Mouse (Mus musculus): ENCODE data around the gene Itm2c.

Itm2c gene

DNA sequence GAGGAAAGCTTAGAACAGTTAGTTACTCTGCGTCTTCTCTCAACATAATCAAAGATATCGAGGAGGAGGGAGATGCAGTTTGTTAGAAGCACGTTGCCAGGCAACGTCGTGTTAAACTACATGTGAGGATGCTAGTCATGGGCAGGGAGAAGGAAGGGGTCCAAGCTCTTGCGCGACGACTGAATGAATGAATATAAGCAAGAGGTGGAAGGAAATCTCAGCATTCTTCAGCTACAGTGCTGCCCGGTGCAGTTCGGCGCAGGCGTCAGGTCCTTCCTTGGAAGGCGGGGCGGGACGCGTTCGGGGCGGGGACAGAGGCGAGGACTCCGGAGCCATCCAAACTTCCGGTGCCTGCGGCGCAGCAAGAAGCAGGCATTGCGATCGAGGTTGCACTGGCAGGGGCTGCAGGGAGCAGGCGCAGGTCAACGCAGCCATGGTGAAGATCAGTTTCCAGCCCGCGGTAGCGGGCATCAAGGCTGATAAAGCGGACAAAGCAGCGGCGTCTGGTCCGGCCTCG lies at the start of gene Itm2c:
TSS of gene Itm2c (plus strand) at position 51 of the 517 bp plus-strand sequence.
- DNase-seq, result peak; percentile 76 to 79

DNA sequence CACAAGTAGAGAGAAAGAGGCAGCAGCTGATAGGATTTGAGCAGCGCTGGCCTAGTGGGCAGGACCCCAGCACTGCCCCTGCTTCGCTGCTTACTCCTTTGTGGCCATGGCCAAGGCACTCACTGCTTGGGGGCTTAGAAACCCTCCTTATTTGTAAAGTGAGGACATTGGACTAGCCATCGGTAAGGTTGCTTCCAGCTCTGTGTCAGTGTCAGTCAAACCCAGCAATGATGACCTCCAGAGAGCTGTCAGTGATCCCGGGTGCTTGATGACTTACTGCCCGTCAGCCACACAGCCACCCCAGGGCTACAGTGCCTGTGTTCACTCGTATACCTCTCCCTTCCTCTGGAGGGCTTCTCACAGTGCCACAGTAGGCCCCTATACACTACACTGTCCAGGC lies 49.1 kb upstream of the Itm2c start:
- DNase-seq, result no peak

DNA sequence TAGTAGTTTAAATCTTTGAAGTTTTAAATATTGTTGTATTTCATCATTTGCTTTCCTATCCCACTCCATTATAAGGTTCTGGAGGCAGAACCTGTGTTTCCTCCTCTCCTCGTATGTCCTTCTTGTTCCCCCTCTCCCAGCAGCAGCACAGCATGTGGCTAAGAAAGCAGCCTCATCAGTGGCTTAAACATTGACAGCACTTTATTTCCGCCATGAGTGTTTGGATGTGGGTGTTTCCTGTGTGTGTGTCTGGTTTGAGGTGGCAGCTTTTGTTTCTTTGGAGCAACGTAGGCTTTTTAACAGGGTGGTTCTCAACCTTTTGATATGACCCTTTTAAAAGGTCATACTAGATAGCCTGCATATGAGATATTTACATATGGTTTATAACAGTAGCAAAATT lies 48.6 kb upstream of the Itm2c start:
- no peak for DNase-seq

DNA sequence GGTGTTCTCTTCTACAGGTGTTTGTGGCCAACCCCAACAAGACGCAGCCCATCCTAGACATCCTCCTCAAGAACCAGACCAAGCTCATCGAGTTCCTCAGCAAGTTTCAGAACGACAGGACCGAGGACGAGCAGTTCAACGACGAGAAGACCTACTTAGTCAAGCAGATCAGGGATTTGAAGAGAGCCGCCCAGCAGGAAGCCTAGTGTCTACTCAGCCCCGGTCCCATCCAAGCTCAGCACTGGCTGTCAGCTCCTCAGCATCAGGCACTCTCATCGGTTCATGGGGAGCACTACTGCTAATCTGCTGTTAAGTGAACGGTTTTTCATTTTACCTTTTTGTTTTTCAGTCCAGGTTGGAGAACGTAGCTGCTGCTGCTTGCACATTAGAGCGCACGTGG lies 45.1 kb upstream of the Itm2c start:
- DNase-seq, result no peak

DNA sequence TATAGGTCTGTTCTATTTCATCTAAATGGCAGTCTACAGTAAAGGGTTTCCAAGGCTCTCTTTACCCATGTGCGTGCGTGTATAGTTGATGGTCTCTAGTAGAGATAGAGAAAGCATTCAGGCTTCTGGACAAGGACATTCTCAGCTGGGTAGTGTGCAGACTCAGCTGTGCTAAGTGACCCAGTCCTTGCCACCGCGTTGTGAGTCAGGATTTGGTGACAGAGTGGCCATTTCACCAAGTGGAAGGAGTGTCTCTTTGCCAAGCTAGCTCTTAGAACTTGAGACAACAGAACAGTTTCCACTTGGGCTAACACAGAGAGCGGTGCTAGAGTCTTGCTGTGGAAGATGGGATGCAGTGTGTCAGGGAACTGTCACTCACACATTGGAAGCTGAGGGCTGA lies 43.2 kb upstream of the Itm2c start:
- DNase-seq, result no peak

DNA sequence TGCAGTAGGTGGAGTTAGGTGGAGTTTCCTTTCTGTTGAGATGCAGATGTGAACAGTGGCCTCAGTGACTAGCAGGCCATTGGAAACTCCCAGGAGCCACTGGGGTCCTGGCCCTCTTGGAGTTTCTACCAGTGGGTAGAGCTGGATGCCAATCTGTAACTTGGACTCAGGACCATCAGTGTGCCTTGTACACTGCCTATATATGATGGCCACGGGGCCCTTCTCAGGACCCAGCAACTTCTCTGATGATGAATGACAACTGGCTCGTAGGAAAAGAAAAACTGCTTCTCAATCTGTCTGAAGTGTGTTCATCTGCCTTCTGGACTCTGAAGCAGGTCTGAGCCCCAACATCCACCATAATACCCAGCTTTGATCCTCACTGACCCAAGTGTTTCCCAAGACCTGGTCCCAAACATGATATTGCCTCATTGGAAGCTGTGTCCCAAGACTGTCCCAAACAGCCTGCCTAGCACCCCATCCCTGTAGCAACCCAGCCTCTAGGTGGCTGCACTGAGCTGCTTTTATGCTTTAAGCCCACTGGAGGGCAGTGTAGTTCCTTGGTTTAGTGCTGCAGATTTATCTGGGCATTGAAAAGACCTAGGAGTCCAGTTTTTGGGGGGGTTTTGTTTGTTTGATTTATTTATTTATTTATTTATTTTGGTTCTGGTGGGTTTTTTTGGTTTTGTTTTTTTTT lies 40.9 kb upstream of the Itm2c start:
- peak; percentile 29 to 48 for DNase-seq

DNA sequence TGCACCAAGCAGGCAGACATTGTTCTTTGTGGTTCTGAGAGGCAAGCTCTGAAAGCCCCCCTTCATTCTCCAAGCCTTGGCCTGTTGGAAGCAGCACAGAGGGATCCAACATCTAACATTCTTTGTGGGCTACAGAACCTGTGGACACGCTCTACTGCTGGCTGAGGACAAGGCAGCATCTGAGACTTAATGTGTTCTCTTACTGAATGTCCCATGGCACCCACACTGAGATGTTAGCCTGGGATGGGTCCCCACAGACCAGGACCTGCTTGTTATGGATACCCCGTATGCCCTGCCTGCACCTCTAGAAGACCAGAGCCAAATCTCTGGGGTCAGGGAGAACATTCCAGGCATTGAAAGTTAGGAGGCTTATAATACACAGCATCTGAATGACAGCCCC lies 40.2 kb upstream of the Itm2c start:
- DNase-seq, result no peak

DNA sequence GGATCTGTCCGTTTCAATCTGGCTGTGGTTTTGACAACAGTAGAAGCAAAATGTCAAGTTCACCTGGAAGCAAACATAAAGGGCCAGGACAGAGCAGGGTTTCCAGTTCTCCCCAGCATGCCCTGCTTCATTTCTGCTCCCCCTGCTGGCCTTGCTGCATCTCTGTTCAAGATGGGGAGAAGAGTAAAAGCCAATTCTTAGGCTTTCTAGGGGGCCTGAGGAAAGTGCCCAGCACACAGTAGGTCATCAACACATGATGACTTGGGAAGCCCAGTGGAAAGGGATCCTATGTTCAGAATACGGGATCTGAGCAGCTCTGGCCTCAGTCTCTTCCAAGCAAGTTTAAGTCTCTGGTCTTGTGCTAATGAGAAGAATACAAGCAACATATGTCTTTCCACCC lies 39.6 kb upstream of the Itm2c start:
- DNase-seq, result no peak

DNA sequence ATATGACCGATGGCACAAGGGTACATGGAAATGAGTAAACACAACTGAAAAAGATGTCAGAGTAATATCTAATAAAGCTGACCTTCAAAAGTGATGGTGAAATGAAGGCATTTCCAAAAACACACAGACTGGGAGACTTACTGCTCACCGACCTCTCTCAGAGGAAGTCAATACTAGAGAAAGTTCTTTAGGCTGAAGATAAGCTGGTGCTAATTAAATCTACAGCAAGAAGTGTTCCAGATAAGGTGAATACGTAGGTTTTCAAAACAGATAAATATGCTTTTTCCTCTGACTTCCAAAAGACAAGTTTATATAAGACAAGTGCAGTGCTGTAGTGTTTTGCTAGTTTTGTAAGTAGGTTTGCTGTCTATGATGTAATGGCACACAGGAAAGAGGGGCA lies 37.8 kb upstream of the Itm2c start:
- DNase-seq, result no peak

DNA sequence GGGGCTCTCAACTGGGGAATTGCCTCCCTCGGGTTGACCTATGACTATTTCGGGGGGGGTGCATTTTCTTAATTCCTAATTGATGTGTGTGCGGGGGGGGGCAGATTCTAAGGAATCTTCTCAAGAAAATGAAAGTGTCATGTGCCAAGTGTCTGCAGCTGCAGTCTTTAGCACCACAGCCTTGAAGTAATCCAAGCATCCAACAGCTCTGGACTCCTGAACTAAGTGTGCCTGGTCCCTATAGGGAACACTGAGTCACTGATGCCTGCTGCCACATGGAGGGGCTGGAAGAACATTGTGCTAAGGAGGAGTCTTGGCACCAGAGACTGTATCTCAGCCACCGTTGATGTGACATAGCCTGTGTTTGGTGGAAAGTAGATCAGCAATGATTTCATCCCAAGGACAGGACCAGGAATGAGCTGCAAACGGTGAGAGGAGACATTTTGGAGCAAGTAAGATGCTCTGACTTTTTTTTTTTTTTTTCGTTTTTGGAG lies 36.8 kb upstream of the Itm2c start:
- no peak for DNase-seq

DNA sequence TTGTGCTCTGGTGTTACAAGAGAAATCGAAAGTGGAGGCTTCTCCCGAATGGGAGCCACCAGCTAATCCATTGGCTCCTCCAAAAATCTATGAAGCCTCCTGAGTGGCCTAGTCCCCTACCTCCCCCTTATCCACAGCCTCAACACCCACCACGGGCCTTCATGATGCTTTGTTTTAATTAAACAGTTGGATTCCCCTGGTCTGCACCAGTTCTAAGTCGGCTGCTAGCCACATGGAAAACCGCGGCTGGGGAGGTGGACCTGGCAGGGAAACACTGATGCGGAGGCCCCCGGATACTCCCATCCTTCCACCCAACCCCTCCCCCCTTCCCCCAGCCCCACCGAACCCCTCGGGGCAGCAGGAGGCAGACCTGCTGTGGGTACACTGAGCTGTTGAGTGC lies 29.7 kb upstream of the Itm2c start:
- no peak for DNase-seq

DNA sequence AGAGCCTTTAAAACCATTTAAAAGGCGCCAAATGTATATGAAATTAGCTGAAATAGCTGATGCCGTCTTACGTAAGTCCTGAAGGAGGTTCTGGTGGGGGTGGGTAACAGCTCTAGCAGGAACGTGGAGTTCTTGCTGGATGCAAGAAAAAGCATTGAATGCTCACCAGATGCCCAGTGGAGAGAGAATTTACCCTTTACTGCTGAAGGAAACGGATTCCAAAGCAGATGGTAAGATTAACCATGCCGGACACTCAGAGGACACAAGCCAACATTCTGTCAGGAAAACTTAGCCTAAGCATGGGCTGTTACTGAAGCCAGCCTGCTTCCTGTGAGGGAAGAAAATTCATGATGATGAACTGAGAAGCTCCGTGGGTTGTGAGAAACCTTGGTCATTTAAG lies 24.1 kb upstream of the Itm2c start:
- no peak for DNase-seq

DNA sequence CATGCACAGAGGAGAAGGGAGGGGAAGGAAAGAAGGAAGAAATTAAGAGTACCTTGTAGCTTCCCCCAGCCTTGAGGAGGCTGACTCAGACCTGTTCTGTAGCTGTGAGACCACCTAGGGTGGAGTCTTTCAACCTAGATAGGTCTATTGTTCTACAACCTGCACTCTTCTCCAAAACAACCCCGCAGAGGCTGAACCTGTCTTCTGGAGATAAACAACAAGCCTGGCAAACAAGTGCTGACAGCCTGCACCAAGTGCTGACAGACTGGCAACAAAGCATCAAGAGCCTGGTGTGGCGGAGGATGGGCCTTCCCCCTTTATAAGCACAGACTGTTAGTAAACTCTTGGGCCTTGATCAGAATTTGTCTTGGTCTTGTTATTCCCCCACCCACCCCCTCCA lies 23.5 kb upstream of the Itm2c start:
- DNase-seq, result no peak

DNA sequence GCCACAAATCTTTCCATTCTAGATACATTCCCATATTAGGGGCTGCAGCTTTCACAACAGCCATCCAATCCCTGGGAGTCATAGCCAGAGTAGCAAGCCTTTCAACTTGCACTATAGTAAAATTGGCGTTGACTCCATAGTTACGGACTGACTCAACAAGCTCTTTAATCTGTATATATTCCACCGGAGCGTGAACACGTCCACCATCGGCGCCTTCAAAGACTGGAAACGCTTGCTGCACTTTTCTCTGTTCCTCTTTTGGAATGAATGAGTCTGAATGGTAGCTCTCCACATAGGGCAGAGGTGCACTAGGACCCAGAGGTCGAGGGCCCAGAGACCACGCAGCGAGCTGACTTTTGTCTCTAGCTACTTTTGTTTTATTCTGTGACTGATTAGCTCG lies 12.1 kb upstream of the Itm2c start:
- no peak for DNase-seq

DNA sequence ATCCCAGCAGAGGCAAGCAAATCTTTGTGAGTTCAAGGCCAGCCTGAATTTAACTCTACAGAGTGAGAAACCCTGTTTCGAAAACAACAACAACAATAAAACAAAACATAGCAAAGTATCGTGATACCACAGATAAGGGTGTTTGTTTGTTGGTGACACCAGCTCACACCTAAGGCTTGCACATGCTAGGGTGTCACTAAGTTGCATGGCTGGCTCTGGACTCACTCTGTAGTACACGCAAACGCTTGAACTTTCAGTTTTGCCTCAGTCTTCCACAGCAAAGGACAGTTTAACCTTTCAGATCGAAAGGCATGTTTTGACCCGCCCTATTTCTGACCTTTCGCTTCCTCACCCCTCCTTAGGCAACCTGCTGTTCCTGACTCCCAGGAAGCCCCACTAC lies 6.9 kb upstream of the Itm2c start:
- DNase-seq, result no peak

DNA sequence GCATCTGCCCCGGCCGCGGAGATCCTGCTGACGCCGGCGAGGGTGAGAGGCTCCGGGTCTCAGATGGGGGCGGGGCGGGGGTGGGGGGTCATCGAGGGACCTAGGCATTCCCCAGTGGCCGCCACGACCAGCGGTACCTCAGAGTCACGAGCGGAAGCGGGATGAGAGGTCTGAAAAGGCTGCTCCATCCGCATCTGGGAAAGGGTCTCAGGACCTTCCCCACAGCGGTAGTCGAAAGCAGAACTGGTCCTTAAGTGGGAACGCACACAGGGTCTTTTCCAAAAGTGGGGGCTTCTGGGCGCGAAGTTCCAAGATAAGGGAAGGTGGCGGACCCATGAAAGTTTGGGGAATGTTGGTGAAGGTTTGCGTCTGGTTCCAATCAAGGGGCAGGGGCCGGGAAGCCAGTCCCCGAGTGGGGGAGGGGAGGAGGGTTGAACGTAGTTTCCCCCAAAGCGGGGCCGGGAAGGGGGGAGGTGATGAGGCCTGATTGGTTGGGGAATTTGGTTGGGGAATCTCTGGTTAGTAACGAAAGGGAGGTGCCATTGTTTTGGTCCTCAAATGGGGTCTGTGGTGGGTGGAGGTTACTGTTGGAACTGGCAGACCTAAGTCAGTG lies 773 bp downstream of the Itm2c start:
- peak; percentile 19 to 43 for DNase-seq

DNA sequence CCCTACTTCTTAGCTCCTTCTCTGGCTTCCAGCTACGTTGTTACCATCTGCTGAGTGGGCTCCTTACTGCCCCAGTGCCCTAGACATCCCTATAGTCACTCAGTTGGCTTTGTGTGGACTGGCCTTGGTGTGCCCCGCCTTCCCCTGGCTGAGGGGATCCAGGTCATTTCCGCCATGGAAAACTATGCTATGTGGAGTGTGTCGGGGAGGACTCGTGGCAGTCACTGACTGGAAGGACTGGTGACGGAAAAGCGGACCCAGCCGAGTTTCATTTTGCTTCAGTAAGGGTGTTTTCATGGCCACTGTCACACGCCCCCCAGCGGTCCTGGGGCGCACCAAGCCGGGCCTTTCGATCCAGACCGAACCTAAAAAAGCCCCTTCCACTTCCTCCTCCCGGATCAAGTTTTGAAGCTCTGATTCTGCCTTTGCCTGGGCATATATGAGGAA lies 1.3 kb downstream of the Itm2c start:
- peak; percentile 26 to 43 for DNase-seq

DNA sequence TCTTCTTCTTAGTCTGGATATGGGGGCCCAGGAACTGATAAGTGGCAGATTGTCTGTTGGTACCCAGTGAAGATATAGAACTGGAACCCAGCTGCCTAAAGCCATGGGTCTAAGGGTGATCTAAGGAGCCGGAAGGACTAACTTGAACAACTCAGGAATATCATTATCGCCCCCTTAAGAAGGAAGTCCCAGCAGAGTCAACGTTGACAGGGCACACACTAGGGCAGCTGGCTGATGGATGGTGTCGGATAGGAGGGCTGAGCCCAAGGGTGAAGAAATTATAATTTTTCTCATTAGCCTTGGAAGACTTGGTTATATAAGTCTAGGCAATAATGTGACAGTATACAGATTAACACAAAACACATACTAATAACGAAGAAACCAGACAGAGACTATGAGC lies 2.0 kb downstream of the Itm2c start:
- no peak for DNase-seq

DNA sequence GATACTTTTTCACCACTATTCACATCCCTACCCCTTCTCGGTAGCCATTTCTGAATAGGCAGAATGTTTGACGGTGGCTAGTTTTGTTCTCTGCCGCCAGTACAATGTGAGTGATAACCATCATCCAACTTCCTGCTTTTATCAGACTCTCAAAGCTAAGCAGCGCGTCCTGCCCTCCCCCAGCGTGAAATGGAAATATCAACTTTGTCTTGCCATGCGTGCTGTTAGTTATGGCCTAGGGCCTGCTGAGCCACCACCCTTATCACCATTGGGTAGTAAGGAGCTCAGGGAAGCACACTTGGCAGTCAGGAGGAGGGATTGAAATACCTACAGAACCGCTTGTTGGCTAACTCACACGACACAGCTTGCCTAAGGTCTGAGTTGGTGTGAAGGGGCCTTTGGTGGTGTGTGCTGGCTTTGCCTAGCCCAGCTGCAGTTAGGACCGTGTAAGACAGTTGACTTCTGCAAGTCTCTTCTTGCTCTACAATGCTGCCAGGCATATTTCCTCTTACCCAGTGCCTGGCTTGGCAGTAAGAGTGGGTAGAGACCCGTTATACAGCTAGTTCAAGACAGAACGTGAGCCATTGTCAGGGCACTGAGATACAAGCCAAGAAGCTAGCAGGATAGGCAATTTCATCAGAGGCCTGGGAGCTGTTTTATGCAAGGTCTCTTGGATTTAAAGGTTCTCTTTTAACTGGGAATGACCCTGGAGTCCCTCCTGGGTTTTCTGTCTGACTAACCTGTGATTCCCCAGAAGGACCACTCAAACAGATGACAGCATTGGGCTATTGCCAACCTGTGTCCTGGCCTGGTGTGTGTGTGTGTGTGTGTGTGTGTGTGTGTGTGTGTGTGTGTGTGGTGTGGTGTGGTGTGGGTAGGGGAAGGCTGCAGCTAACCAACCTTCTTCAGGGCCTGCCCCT lies 3.0 kb downstream of the Itm2c start:
- DNase-seq, result no peak

DNA sequence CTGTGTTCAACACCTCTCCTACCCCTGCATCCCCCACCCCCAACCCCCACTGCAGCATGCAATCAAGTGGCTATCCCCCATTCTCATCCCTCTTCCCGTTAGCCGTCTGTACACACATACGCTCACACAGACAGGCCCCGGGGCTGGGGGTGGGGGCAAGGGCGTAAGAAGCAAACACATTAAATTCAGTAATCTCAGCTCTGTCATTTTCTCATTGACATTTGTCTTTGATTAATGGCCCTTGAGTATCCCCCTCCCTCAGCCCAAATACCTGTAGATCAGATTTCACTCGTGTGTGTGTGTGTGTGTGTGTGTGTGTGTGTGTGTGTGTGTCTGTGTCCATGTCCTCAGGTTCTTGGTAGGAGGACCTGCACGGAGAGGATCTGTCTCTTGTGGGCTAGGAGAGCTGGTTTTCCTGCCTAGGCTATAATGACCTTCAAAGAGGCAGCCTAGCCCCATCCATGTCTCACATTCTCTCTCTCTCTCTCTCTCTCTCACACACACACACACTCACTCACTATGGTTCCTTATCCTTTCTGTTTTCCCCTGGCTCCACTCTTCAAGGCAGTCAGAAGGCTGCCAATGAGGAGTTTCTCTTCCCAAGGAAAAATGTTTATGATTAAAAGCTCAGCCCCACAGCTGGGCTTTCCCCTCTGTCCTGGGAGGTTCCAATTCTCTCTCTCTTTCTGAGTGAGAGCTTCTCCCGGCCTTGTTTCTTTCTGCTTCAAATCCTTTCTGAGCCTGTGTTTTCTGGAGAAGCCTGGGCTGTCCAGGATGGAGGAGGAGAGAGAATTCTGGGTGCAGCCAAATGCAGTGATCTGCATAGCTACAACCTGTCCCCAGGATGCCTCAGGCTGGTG lies 4.0 kb downstream of the Itm2c start:
- no peak for DNase-seq

DNA sequence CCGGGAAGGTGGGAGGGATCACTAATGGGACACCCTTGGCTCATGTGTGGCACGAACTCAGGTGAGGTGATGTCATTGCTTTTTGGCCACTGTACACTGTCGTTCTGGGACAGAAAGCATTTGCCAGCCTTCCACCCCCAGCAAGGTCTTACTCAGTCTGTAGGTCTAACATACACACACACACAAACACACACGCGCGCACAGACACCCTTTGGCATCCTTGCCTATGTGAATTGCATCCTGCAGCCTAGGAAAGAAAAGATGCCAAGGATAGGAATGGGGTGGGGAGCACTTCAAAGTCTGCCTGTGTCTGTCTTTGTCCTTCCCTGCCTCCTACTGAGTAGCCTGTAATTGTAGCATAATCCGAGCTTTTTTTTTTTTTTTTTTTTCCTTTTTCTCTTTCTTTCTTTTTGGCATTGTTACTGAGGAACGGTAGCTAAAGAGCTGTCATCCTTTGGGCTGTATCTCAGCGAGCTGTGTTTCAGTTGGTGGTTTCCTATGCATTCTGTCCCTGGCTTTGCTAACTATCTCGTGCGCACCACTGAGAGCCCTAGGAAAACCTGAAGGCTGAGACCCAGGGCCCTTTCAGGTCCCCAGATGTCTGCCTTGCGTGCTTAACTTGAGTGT lies 4.8 kb downstream of the Itm2c start:
- DNase-seq, result no peak

DNA sequence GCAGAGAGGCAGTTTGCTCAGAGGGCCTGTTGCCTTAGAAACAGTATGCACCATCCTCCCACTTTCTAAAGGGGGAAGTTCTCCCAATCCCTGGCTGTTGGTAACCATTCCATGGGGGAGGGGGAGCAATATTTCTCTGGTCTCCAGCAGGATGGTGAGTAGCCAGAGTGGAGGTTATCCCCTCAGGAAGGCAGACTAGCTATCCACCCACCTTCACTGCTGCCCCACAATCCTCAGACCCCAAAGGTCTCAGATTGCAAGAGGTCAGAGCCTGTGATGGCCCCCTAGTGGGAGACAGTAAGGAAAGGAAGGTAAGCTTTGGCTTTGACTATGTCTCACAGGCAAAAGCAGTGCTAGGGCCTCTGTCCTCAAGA lies 5.3 kb downstream of the Itm2c start:
- DNase-seq, result no peak
